Mouse (Mus musculus) spleen, adult 2 months (tissue): ENCODE results near the gene Comp.

Experiments
- CTCF ChIP-seq: fragments of 200-500 bp; IDR thresholded peaks from 2 replicates; pipeline ENCODE4 v1.5.1; 2011; ENCODE audit warnings: mild to moderate bottlenecking, inconsistent platforms; ENCODE audit not compliant: insufficient read depth, insufficient read length, insufficient replicate concordance; ENCODE audit errors: extremely low read depth
- POLR2A ChIP-seq: fragments of 200-500 bp; IDR thresholded peaks from 2 replicates; pipeline ENCODE4 v1.6.1; 2011; ENCODE audit warnings: low read depth, low read length, inconsistent platforms

DNA sequence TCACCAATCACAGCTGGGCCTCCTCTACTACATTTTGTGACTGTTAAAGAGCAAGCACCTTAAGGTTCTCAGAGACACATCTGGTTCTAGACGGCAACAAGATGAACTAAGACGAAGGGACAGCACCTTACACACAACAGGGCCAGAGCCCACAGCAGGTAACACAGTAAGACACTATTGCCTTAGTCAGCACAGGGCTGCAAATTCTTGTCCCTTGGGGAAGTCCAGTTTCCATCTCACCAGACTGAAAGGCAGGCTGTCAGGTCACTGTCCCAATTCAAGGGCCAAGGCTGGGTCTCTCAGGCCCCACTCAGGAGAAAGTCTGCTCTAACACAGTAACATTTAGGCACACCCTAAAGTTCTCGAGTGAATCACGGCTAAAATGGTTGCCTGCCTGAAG lies 25.9 kb upstream of the Comp start:
- TF ChIP-seq POLR2A (no peak), CTCF (no peak)
